Mouse (Mus musculus) retina, embryonic 14.5 days (tissue): ENCODE measurements at regions not wholly inside any gene's neighbourhood (a gene's known extent, or its start where the extent isn't known, plus 50 kb on each side); places are given as distances from the start of the nearest gene placed in this dataset.

Source experiments
- DNase-seq: peaks from one replicate; pipeline ENCODE4 v3.0.0-alpha.2; 2015; ENCODE audit warnings: low spot score

DNA sequence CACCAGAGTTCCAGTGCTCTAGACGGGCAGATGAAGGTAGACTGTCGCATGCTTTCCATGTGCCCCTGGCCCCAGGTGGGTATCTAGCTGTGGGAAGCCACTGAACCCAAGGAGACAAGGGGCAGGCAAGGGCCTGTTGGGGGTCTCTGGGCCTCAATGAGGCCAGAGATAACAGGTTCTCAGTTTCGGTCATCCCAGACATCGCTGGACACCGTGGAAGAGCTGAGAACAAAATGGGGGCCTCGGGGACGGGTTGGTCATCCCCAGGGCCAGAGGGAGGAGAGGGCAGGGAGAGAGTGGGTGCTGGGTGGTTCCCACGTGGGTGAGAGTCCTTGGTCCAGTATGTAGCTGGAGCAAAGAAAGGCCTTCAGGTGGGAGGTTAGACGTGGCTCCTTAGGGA is 307.2 kb downstream of the Zfp804a start:
- no peak for DNase-seq

DNA sequence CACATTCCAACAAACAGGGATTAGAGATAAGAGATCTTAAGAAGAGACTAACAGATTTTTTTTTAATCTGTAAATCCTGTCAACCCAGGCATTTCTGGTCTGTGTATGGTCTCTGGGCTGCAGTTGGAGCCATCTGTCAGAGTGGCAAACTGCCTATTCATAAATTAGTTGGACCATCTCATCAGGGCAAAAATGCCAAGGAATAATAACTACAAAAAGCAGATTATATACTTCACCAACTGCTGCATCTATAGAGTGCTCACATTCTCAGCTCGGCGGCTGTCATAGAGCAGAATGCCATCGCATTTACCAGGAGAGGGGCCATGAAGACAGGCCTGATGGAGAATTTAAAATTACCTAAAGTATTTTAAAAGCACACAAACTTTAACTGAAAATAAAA is 320.1 kb downstream of the Zfp804a start:
- peak; percentile 4 for DNase-seq

DNA sequence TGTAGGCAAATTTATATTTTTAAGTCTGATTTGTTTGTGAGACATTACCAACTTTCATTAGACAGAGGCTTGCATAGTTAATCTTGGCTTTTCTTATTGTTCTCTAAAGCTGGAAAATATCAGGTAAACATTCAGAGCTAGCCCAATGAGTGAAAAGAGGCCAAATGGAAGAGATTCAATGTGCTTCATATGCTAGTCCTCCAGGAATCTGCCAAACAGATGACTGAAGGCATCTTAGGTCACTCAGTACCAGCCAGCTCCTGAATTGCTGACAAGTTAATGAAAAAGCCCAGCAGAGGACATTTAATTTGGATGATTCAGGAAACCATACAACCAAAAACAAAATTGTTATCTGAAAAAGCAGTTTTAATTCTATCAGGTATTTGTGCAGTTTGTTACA is 325.5 kb downstream of the Zfp804a start:
- no peak for DNase-seq

DNA sequence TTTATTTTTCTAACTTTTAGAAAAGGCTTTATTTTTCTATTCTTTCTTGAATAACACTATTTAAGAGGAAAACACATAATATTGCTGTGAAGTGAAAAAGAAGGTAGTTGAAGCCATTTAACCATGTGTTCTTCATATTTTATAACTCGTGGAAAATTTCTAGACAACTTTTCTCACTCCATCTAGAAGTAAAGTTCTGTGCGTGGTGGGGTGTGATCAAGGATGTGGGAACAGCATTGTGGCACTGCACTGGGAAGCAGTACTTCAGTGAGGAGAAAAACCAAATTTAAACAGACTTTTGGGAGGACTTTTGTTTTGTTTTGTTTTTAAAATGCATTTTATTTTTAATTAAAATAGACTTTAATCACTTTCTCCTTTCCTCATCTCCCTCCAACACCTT is 332.1 kb downstream of the Zfp804a start:
- no peak for DNase-seq

DNA sequence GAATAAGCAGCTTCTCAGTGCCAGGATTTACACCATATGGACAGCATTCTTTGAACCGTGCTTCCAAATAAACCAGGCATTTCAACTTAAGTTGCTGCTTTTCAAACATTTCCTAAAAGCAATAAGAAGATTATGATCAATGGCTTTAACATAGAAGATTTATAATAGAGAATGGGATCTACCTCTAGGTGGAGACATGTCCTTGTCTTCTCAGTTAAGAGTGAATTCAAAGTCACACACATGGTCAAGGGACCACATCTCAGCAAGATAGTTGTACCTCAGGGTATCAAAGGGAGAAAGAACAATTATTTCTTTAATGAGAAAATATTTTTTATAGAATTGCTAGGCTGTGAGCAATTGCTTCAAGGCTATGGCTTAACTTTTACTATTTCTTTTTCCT is 334.7 kb downstream of the Zfp804a start:
- no peak for DNase-seq

DNA sequence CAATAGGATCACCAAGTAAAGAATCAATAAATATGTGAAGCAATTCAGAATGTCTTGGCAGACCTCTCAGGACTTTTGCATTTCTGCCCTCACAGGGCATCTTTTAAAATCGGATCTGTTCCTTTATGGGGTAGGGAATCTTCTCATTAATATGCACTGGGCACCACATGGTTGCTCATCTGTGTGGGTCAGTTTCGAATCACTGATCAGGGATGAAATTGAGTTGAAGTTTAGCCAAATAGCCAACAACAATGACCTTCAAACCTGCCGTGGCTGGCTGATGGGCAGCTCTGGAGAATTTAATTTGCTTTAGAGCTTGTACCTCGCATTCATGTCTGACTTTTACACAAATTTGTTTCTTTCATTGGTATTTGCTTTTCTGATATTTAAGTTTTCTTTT is 342.4 kb downstream of the Zfp804a start:
- no peak for DNase-seq

DNA sequence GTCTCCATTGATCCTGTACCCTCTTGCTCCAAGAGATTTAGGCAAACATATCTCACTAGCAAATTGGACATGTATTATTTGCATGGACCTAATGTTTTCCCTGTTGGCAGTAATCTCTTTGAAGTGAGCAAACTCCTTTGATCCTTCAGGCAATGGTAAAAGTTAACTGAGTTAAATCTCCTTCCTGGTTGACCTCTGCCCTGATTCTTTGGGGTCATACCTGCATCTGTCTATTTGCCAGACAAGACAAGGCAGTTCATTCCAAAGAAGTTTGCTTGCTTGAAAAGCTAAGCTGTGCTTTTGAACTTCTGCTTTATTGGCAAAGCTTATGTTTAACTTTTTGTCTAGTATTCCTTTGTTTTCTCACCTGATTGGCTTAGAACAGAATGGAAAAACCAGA is 392.7 kb downstream of the Zfp804a start:
- DNase-seq, result no peak

DNA sequence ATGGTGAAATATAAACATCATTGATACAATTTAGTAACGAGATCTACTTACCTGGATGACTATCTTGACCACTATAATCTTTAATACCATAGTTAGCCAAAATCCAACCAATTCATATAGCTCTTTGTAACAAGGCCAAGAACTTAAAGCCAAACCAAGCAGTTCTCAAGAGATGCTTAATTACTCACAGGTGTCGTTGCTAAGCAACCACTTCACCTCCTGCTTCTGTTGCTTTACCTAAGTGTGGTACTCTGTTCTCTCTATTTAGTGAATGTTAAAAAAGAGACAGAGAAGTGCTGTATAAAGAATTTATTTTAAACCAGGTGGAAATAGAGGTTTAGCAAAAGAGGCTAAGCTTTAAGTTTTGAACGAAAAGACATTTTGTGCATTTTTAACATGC is 402.7 kb downstream of the Zfp804a start:
- DNase-seq, result no peak
